Mouse (Mus musculus): ENCODE measurements around the gene Bmp8b. TPM values are rescaled to one million over a fixed set of nuclear protein-coding genes. Genes with fewer than 3 reads are reported as not detected.
"Not testable (repeated sequence)": the region's sequence is repeated elsewhere in the genome, so short reads cannot be mapped to it uniquely, and the experiment has no call there.

Gene Bmp8b
- polyA plus RNA-seq, 1 experiment from 2014 or later, result 0.25 TPM

DNA sequence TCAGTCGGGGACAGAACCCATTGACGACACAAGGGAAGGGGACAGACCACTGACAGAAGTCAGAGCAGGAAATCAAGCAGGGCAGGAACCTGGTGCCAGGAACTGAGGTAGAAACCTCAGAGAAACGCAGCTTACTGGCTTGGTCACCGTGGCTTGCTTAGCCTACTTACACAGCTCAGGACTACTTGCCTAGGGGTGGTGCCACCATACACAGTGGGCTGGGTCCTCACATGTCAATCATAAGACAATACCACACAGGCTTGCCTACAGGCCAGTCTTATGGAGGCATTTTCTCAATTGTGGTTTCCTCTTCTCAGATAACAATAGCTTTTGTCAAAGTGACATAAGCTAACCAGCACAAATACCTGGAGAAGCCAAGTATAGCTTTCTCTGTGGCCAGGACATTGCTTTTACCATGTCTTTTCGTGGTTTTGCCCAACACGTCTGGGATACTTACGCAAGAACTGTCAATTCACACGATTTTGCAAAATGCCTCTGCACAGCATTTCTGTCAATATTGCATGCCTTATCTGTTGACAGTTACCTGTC, 7.3 kb downstream of the Bmp8b start:
- Histone ChIP-seq H3K4me1 (replicated peaks; ENCODE audit: control insufficient read depth, insufficient read depth) (no peaks in the 10 kb centered on the region), H3K36me3 (ENCODE audit: control insufficient read depth, insufficient read depth, low read length) (no peaks in the 10 kb centered on the region), H3K4me3 (ENCODE audit: low read depth, low read length) (no peak overlapping the region), H3K9ac (ENCODE audit: low read length) (no peak overlapping the region), H3K27me3 (ENCODE audit: control insufficient read depth, insufficient read depth, low read length) (no peaks in the 10 kb centered on the region), H3K27ac (replicated peaks) (no peak overlapping the region), H3K9me3 (ENCODE audit: control insufficient read depth, low read length) (no peaks in the 10 kb centered on the region), H3K4me2 (replicated peaks; ENCODE audit: low read depth) (no peak overlapping the region)
- WGBS, result 69% methylated on average over 8 of the region's 8 CpGs
- DNase-seq (ENCODE audit: low spot score) (peak; percentile 11), ATAC-seq (ENCODE audit: low FRiP score, low TSS enrichment) (no peak)
- TF ChIP-seq CTCF (IDR thresholded peaks at IDR 0.05; ENCODE audit: low read depth), result no peak
- no peak for TF ChIP-seq EP300 (optimal IDR thresholded peaks at IDR 0.05)

DNA sequence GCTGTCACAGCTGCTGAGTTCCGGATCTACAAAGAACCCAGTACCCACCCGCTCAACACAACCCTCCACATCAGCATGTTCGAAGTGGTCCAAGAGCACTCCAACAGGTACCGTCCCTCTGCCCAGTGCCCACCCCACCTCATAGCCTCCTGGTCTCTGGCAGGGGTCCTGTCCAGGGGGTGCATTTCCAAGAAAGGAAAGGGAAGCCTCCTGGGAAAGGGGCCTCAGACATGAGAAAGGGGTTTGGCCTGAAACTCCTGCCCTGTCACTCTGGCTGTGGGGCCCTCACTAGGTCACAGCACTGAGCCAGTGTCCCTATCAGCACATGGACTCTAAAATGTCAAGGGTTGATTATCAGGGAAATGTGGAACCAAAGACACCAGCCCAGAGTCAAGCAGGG, 9.7 kb downstream of the Bmp8b start:
- H3K4me1 ChIP-seq (replicated peaks; ENCODE audit: control insufficient read depth, insufficient read depth); H3K9me3 ChIP-seq (ENCODE audit: control insufficient read depth, low read length); H3K27ac ChIP-seq (replicated peaks); H3K4me3 ChIP-seq (ENCODE audit: low read depth, low read length); DNase-seq (ENCODE audit: low spot score); H3K36me3 ChIP-seq (ENCODE audit: control insufficient read depth, insufficient read depth, low read length); ATAC-seq (ENCODE audit: low FRiP score, low TSS enrichment); H3K27me3 ChIP-seq (ENCODE audit: control insufficient read depth, insufficient read depth, low read length); H3K9ac ChIP-seq (ENCODE audit: low read length); H3K4me2 ChIP-seq (replicated peaks; ENCODE audit: low read depth): not testable (repeated sequence)
- WGBS, result 91% methylated on average over 4 of the region's 4 CpGs

GRCm38 (mm10) chr4:123116011-123116410, 11.0 kb downstream of the Bmp8b start, which contains the start of gene Oxct2b:
Gene Oxct2b (plus strand): TSS chr4:123116266.
- no peaks in the 10 kb centered on the region for H3K27me3 ChIP-seq (ENCODE audit: control insufficient read depth, insufficient read depth, low read length)
- H3K36me3 ChIP-seq (ENCODE audit: control insufficient read depth, insufficient read depth, low read length), result no peaks in the 10 kb centered on the region
- TF ChIP-seq EP300 (optimal IDR thresholded peaks at IDR 0.05), result no peak
- no peak for TF ChIP-seq CTCF (IDR thresholded peaks at IDR 0.05; ENCODE audit: low read depth)
- DNase-seq (ENCODE audit: low spot score) (no peak), ATAC-seq (ENCODE audit: low FRiP score, low TSS enrichment) (no peak)
- H3K4me1 ChIP-seq (replicated peaks; ENCODE audit: control insufficient read depth, insufficient read depth), result no peaks in the 10 kb centered on the region
- no peak within 1 kb of the TSS for H3K9ac ChIP-seq (ENCODE audit: low read length)
- no peaks in the 10 kb centered on the region for H3K9me3 ChIP-seq (ENCODE audit: control insufficient read depth, low read length)
- peak within 1 kb of the TSS; percentile 44 for H3K4me2 ChIP-seq (replicated peaks; ENCODE audit: low read depth)
- H3K4me3 ChIP-seq (ENCODE audit: low read depth, low read length), result 0 out of 2 replicates have a peak within 1 kb of the TSS, but pooled peaks have one; percentile 13
- 12% methylated on average over 21 of the region's 22 CpGs for WGBS
- H3K27ac ChIP-seq (replicated peaks), result no peak within 1 kb of the TSS

- H3K4me3 ChIP-seq (ENCODE audit: low read depth, low read length); H3K27me3 ChIP-seq (ENCODE audit: control insufficient read depth, insufficient read depth, low read length); H3K4me2 ChIP-seq (replicated peaks; ENCODE audit: low read depth); H3K9ac ChIP-seq (ENCODE audit: low read length); H3K9me3 ChIP-seq (ENCODE audit: control insufficient read depth, low read length); DNase-seq (ENCODE audit: low spot score); H3K36me3 ChIP-seq (ENCODE audit: control insufficient read depth, insufficient read depth, low read length); H3K27ac ChIP-seq (replicated peaks); H3K4me1 ChIP-seq (replicated peaks; ENCODE audit: control insufficient read depth, insufficient read depth): not testable (repeated sequence)
- peak; percentile 33; the same call in 1 of the 2 replicates for ATAC-seq (ENCODE audit: low FRiP score, low TSS enrichment)
- 22% methylated on average over 22 of the region's 42 CpGs for WGBS
These were observed 11.7 kb downstream of the Bmp8b start for GRCm38 (mm10) chr4:123116640-123117039.

DNA sequence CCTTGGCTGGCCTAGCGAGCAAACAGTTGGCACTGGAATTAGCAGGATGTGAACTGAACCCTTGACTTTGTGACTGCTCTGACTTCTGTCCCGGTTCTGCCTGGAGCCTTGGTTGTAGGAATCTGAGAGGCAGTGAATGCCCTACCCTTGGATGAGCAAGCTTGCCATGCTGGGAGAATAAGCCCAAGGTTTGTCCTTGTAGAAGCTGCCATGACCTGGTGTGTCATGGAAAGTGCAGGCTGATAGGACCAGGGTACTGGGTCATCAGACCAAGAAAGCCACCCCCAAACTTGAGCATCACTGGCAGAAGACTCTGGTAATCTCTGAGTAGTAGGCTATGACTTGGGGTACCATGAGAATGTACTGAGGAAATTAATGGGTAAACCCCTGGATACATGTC, 16.3 kb downstream of the Bmp8b start:
- H3K4me1 ChIP-seq (replicated peaks; ENCODE audit: control insufficient read depth, insufficient read depth), result no peaks in the 10 kb centered on the region
- H3K9ac ChIP-seq (ENCODE audit: low read length), result no peak overlapping the region
- no peaks in the 10 kb centered on the region for H3K27me3 ChIP-seq (ENCODE audit: control insufficient read depth, insufficient read depth, low read length)
- 85% methylated on average over 2 of the region's 2 CpGs for WGBS
- ATAC-seq (ENCODE audit: low FRiP score, low TSS enrichment), result no peak
- no peak overlapping the region for H3K4me2 ChIP-seq (replicated peaks; ENCODE audit: low read depth)
- peaks cover 7% of the 10 kb centered on the region for H3K36me3 ChIP-seq (ENCODE audit: control insufficient read depth, insufficient read depth, low read length)
- DNase-seq (ENCODE audit: low spot score), result no peak
- no peak for TF ChIP-seq CTCF (IDR thresholded peaks at IDR 0.05; ENCODE audit: low read depth)
- no peak for TF ChIP-seq EP300 (optimal IDR thresholded peaks at IDR 0.05)
- H3K4me3 ChIP-seq (ENCODE audit: low read depth, low read length), result no peak overlapping the region
- H3K27ac ChIP-seq (replicated peaks), result no peak overlapping the region
- H3K9me3 ChIP-seq (ENCODE audit: control insufficient read depth, low read length), result no peaks in the 10 kb centered on the region

DNA sequence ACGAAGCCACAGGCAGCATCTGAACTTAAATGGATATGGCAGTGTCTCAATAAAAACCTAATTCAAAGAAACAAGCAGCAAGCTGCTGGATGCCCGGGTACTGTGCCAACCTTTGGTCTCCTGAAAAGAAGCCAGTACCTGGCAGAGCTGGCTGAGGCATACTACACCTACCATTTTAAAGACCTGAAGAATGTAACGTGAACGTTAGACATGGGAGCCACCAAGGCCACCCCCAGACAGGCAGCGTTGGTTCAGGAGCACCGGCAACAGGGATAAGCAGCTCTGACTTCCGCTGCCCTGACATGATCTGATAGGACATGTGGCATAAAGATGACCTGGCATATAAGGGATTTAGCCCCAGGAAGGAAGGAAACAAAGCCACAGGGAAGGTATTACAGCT, 21.7 kb downstream of the Bmp8b start:
- peaks cover 30% of the 10 kb centered on the region for H3K36me3 ChIP-seq (ENCODE audit: control insufficient read depth, insufficient read depth, low read length)
- no peak overlapping the region for H3K9ac ChIP-seq (ENCODE audit: low read length)
- no peaks in the 10 kb centered on the region for H3K4me1 ChIP-seq (replicated peaks; ENCODE audit: control insufficient read depth, insufficient read depth)
- no peak overlapping the region for H3K4me2 ChIP-seq (replicated peaks; ENCODE audit: low read depth)
- DNase-seq (ENCODE audit: low spot score) (no peak), ATAC-seq (ENCODE audit: low FRiP score, low TSS enrichment) (no peak)
- TF ChIP-seq CTCF (IDR thresholded peaks at IDR 0.05; ENCODE audit: low read depth) (no peak), EP300 (optimal IDR thresholded peaks at IDR 0.05) (no peak)
- no peak overlapping the region for H3K4me3 ChIP-seq (ENCODE audit: low read depth, low read length)
- H3K27ac ChIP-seq (replicated peaks), result no peak overlapping the region
- H3K27me3 ChIP-seq (ENCODE audit: control insufficient read depth, insufficient read depth, low read length), result no peaks in the 10 kb centered on the region
- WGBS, result 93% methylated on average over 7 of the region's 7 CpGs
- H3K9me3 ChIP-seq (ENCODE audit: control insufficient read depth, low read length), result no peaks in the 10 kb centered on the region

Data from stomach, postnatal 0 days (tissue).